Mouse (Mus musculus): ENCODE data around the gene Mosmo.

Gene Mosmo

GRCm38 (mm10) chr7:120767369-120767768, 90.0 kb downstream of the Mosmo start:
- DNase-seq (ENCODE audit: low read depth in 1 of 2, low spot score in 2 of 2) = no peak

DNA sequence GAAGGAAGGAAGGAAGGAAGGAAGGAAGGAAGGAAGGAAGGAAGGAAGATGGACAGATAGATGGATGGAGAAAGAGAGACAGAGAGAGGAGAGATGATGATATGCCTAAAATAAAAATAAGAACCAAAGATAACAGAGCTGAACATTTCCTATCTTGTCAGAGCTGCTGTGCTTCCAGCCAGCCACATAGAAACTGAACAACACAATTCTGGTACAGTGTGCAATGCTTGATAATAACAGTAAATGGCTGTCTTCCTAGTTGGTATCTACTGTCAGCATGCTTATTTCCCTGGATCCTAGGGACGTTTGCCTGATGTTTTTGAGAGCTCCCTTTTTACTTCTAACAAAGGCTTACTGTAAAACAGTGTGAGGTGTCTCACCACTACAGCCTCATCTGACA, 94.0 kb downstream of the Mosmo start:
- DNase-seq (ENCODE audit: low read depth in 1 of 2, low spot score in 2 of 2) = no peak

DNA sequence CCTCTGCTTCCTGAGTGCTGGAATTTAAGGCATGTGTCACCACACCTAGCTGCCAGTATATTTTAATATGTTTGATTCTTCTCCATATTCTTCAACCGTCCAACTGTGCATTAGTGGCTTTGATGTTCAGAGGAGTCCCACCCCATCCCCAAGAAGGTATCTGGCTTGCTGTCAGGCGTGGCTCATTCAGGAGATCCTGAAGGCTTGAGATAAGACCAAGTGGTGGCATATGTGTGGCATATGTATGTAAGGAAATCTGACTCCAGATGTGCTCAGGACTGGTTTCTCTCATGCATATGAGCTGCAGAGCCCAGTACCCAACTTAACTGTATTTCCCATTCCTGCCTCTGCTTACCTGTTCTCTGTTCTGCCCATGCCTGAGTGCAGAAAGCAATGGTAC, 100.6 kb downstream of the Mosmo start:
- DNase-seq (ENCODE audit: low read depth in 1 of 2, low spot score in 2 of 2) = no peak
